Comparison of ENCODE assay signal across 8 mouse cellular contexts in the genomic region with DNA sequence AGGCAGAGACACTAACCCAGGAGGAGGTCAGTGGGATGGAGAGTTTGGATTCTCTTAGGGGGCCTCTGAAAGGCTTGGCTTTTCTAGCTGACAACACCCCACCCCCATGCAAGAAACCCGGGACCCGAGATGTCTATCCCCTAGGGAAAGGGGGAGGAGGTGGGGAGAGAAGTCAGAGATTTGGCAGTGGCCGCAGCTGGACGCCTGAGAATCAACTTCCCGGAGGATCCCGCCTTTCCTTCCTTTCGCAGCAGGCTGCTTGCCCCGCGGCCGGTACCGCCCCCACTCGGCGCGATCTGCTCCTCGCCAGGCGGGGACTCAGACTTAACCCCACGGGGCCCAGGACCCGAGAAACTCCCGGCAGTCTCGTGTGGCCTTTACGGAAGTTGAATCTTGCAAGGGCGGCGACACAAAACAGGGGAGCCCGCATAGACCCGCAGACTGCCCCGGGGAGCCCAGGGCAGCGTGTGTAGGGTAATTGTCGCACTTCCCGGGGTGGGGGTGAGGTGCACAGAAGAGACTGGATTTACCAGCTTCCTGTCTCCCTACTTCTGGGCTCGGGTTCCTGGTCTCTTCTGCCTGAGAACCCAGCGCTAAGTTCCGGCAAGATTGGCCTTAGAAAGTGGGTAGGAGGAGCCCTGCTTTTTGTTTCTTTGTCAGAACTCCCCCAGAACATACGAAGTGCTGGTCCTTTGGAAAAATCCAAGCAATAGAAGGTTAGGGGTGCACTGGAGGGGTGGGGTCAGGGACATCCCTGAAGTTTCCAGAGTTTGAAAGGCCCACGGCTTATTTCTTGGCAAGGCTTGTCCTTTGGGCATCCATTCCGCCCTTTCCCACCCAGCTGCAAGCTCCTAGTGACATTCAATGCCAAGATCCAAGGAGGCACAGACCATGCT. TPM values are rescaled to one million over a fixed set of nuclear protein-coding genes. Genes with fewer than 3 reads are reported as not detected.
DNase-seq lines count a peak whose midpoint lies in the region; ATAC-seq and TF ChIP-seq lines count a peak whose summit lies in the region.

No protein-coding gene starts in this region.

- no peaks in the 10 kb centered on the region for H3K9me3 ChIP-seq in hindbrain, embryonic 11.5 days (ENCODE audit: control insufficient read depth, low read length)
- no peaks in the 10 kb centered on the region for H3K9me3 ChIP-seq in lung, postnatal 0 days (ENCODE audit: low read length)
- H3K9me3 ChIP-seq in stomach, postnatal 0 days (ENCODE audit: control insufficient read depth, low read length) = no peaks in the 10 kb centered on the region

- TF ChIP-seq EP300 in lung, postnatal 0 days (IDR thresholded peaks at IDR 0.05) = no peak
- TF ChIP-seq EP300 in stomach, postnatal 0 days (optimal IDR thresholded peaks at IDR 0.05) = no peak

- H3K4me3 ChIP-seq in hindbrain, embryonic 11.5 days (ENCODE audit: low read depth, low read length) = peak overlapping the region; percentile 46
- peak overlapping the region; percentile 41 for H3K4me3 ChIP-seq in lung, postnatal 0 days (ENCODE audit: low read depth, low read length)
- peak overlapping the region; percentile 51 for H3K4me3 ChIP-seq in stomach, postnatal 0 days (ENCODE audit: low read depth, low read length)

- peaks cover 14% of the 10 kb centered on the region; the same call in 1 of the 2 replicates for H3K4me1 ChIP-seq in hindbrain, embryonic 11.5 days (replicated peaks; ENCODE audit: control insufficient read depth, insufficient read depth, low read length)
- peaks cover 2% of the 10 kb centered on the region for H3K4me1 ChIP-seq in lung, postnatal 0 days (ENCODE audit: insufficient read depth, low read depth, low read length)
- H3K4me1 ChIP-seq in stomach, postnatal 0 days (replicated peaks; ENCODE audit: control insufficient read depth, insufficient read depth) = no peaks in the 10 kb centered on the region

- H3K27me3 ChIP-seq in hindbrain, embryonic 11.5 days (ENCODE audit: control insufficient read depth, insufficient read depth, low read length) = peaks cover 94% of the 10 kb centered on the region
- H3K27me3 ChIP-seq in lung, postnatal 0 days (replicated peaks; ENCODE audit: insufficient read depth, low read length) = peaks cover 90% of the 10 kb centered on the region
- H3K27me3 ChIP-seq in stomach, postnatal 0 days (ENCODE audit: control insufficient read depth, insufficient read depth, low read length) = peaks cover 8% of the 10 kb centered on the region

- peak; percentile 48 for DNase-seq in adrenal gland, postnatal 14 days
- no peak for DNase-seq in adrenal gland, adult 18-20 months (ENCODE audit: low spot score in 2 of 2)
- peak; percentile 40 for DNase-seq in forelimb bud, embryonic 11.5 days (ENCODE audit: low read depth, low spot score)
- peak; percentile 66 for DNase-seq in hindbrain, embryonic 11.5 days (ENCODE audit: low spot score)
- DNase-seq in lung, postnatal 0 days (ENCODE audit: low spot score) = peak; percentile 53
- DNase-seq in stomach, postnatal 0 days (ENCODE audit: low spot score) = peak; percentile 58
- DNase-seq in layer of hippocampus, adult 9-10 months (ENCODE audit: low spot score) = no peak
- no peak for DNase-seq in layer of hippocampus, adult 8-10 months (ENCODE audit: low spot score in 2 of 2)

- peak overlapping the region; percentile 56 for H3K4me2 ChIP-seq in hindbrain, embryonic 11.5 days (replicated peaks; ENCODE audit: low read depth, low read length)
- H3K4me2 ChIP-seq in lung, postnatal 0 days (replicated peaks; ENCODE audit: low read depth, low read length) = peak overlapping the region; percentile 78
- peak overlapping the region; percentile 60 for H3K4me2 ChIP-seq in stomach, postnatal 0 days (replicated peaks; ENCODE audit: low read depth)

- under 1% methylated on average over 35 of the region's 35 CpGs for WGBS in hindbrain, embryonic 11.5 days
- WGBS in lung, postnatal 0 days = 2% methylated on average over 35 of the region's 35 CpGs
- 3% methylated on average over 35 of the region's 35 CpGs for WGBS in stomach, postnatal 0 days

- H3K27ac ChIP-seq in hindbrain, embryonic 11.5 days (ENCODE audit: low read depth, low read length) = 0 out of 2 replicates have a peak overlapping the region, but pooled peaks have one; percentile 4
- no peak overlapping the region for H3K27ac ChIP-seq in lung, postnatal 0 days (ENCODE audit: low read length)
- H3K27ac ChIP-seq in stomach, postnatal 0 days (replicated peaks) = peak overlapping the region; percentile 83

- TF ChIP-seq CTCF in lung, postnatal 0 days (IDR thresholded peaks at IDR 0.05) = peak; percentile 40
- peak; percentile 60 for TF ChIP-seq CTCF in stomach, postnatal 0 days (IDR thresholded peaks at IDR 0.05; ENCODE audit: low read depth)

- 0 out of 2 replicates have a peak overlapping the region, but pooled peaks have one; percentile 15 for H3K9ac ChIP-seq in hindbrain, embryonic 11.5 days (ENCODE audit: low read depth, low read length)
- no peak overlapping the region for H3K9ac ChIP-seq in lung, postnatal 0 days (replicated peaks; ENCODE audit: low read depth)
- H3K9ac ChIP-seq in stomach, postnatal 0 days (ENCODE audit: low read length) = peak overlapping the region; percentile 49

- no peaks in the 10 kb centered on the region for H3K36me3 ChIP-seq in hindbrain, embryonic 11.5 days (ENCODE audit: control insufficient read depth, insufficient read depth, low read length)
- no peaks in the 10 kb centered on the region for H3K36me3 ChIP-seq in lung, postnatal 0 days (ENCODE audit: insufficient read depth, low read length)
- H3K36me3 ChIP-seq in stomach, postnatal 0 days (ENCODE audit: control insufficient read depth, insufficient read depth, low read length) = no peaks in the 10 kb centered on the region; the same call in 1 of the 2 replicates

- no peak; the same call in 1 of the 2 replicates for ATAC-seq in hindbrain, embryonic 11.5 days (ENCODE audit: low FRiP score)
- ATAC-seq in lung, postnatal 0 days = peak; percentile 37
- ATAC-seq in stomach, postnatal 0 days (ENCODE audit: low FRiP score, low TSS enrichment) = peak; percentile 32; the same call in 1 of the 2 replicates

RNA-seq across cellular contexts. Expression of gene Six2, which starts 1.1 kb away (rescaled TPM):
- total RNA-seq in adrenal gland, postnatal 14 days (2021) = not detected in 2 replicates
- not detected for total RNA-seq in adrenal gland, adult 18-20 months (2021)
- 6.8 and 8.3 TPM in 2 replicates for polyA plus RNA-seq in hindbrain, embryonic 11.5 days (2014; fragmentation: Nextera tagmentation; extraction: Ambion mirVana)
- not detected in 2 replicates for polyA plus RNA-seq in lung, postnatal 0 days (2015; fragmentation: Nextera tagmentation; extraction: Ambion mirVana)
- 2.6 and 4.0 TPM in 2 replicates for polyA plus RNA-seq in stomach, postnatal 0 days (2015; fragmentation: Nextera tagmentation; extraction: Ambion mirVana)
- total RNA-seq in layer of hippocampus, adult 8-10 months (2022) = under 1 TPM in 2 of 4 experiments, not detected in 2; 0.29 to 0.36 TPM

Comparison
In these comparisons a context has a peak if more than half of its experiments do, and no peak if none do; other contexts are left out.
1. DNase-seq: peak in adrenal gland, postnatal 14 days (single experiment), forelimb bud, embryonic 11.5 days (single experiment), hindbrain, embryonic 11.5 days (single experiment), lung, postnatal 0 days (single experiment) and stomach, postnatal 0 days (single experiment); none in adrenal gland, adult 18-20 months (0 of 2), layer of hippocampus, adult 9-10 months (single experiment) and layer of hippocampus, adult 8-10 months (0 of 2).
2. Peak in every context shown above with its lines, with median percentiles within 50 percentile points of each other: H3K4me2 ChIP-seq and H3K4me3 ChIP-seq.